Mouse (Mus musculus): Measurements from ENCODE around the gene Gnl3l. TPM values are rescaled to one million over a fixed set of nuclear protein-coding genes. Genes with fewer than 3 reads are reported as not detected.
A peak's percentile ranks its signal among the peaks of the same experiment; 100 is the strongest.

The Gnl3l gene
- polyA plus RNA-seq, 1 experiment from 2014 or later: 31.6 TPM

GRCm38 (mm10) chrX:151046321-151046720 is 29.2 kb upstream of the Gnl3l start:
- WGBS: 46% methylated on average over 11 of the region's 11 CpGs
- H3K27me3 ChIP-seq: no peaks in the 10 kb centered on the region
- no peaks in the 10 kb centered on the region for H3K36me3 ChIP-seq
- H3K4me1 ChIP-seq: peaks cover 19% of the 10 kb centered on the region; the same call in 1 of the 2 replicates
- H3K27ac ChIP-seq: peak overlapping the region; percentile 90
- H3K9me3 ChIP-seq: no peaks in the 10 kb centered on the region
- H3K9ac ChIP-seq: no peak overlapping the region
- ATAC-seq (ENCODE audit: insufficient number of reproducible peaks, insufficient read depth, low FRiP score, low TSS enrichment, low read depth): no peak
- H3K4me3 ChIP-seq: peak overlapping the region; percentile 65
- H3K4me2 ChIP-seq: peak overlapping the region; percentile 68

- Histone ChIP-seq H3K9ac (peak within 1 kb of the TSS; percentile 89), H3K9me3 (no peaks in the 10 kb centered on the region), H3K4me2 (peak within 1 kb of the TSS; percentile 68), H3K4me1 (peaks cover 19% of the 10 kb centered on the region; the same call in 1 of the 2 replicates), H3K4me3 (peak within 1 kb of the TSS; percentile 65), H3K27ac (peak within 1 kb of the TSS; percentile 90), H3K27me3 (no peaks in the 10 kb centered on the region), H3K36me3 (no peaks in the 10 kb centered on the region)
- WGBS: 92% methylated on average over 8 of the region's 8 CpGs
- no peak for ATAC-seq (ENCODE audit: insufficient number of reproducible peaks, insufficient read depth, low FRiP score, low TSS enrichment, low read depth)
Observed at GRCm38 (mm10) chrX:151045850-151046249, 28.7 kb upstream of the Gnl3l start, which contains the start of gene Fgd1. TSS of gene Fgd1 (plus strand) at chrX:151046150.

- no peaks in the 10 kb centered on the region for H3K9me3 ChIP-seq
- no peak overlapping the region for H3K27ac ChIP-seq
- H3K4me2 ChIP-seq: no peak overlapping the region
- WGBS: 46% methylated on average over 5 of the region's 5 CpGs
- ATAC-seq (ENCODE audit: insufficient number of reproducible peaks, insufficient read depth, low FRiP score, low TSS enrichment, low read depth): no peak
- no peaks in the 10 kb centered on the region for H3K4me1 ChIP-seq
- no peak overlapping the region for H3K9ac ChIP-seq
- no peaks in the 10 kb centered on the region for H3K36me3 ChIP-seq
- H3K27me3 ChIP-seq: no peaks in the 10 kb centered on the region
- H3K4me3 ChIP-seq: no peak overlapping the region
Observed at GRCm38 (mm10) chrX:151041223-151041622, 24.1 kb upstream of the Gnl3l start.

- Histone ChIP-seq H3K36me3 (no peaks in the 10 kb centered on the region), H3K9me3 (no peaks in the 10 kb centered on the region), H3K4me2 (no peak overlapping the region), H3K4me3 (no peak overlapping the region), H3K4me1 (no peaks in the 10 kb centered on the region), H3K27ac (no peak overlapping the region), H3K27me3 (peaks cover 11% of the 10 kb centered on the region; the same call in 1 of the 2 replicates), H3K9ac (no peak overlapping the region)
- ATAC-seq (ENCODE audit: insufficient number of reproducible peaks, insufficient read depth, low FRiP score, low TSS enrichment, low read depth): no peak
- 52% methylated on average over 3 of the region's 3 CpGs for WGBS
Observed at GRCm38 (mm10) chrX:151031400-151031799, 14.3 kb upstream of the Gnl3l start.

GRCm38 (mm10) chrX:151018798-151019197 is 1.7 kb upstream of the Gnl3l start:
- Histone ChIP-seq H3K4me2 (peak overlapping the region; percentile 61), H3K27ac (no peak overlapping the region), H3K9ac (no peak overlapping the region), H3K4me1 (0 out of 2 replicates have a peak, but pooled peaks cover 4% of the 10 kb centered on the region), H3K36me3 (0 out of 2 replicates have a peak, but pooled peaks cover 6% of the 10 kb centered on the region), H3K9me3 (no peaks in the 10 kb centered on the region), H3K4me3 (peak overlapping the region; percentile 48; the same call in 1 of the 2 replicates), H3K27me3 (no peaks in the 10 kb centered on the region; the same call in 1 of the 2 replicates)
- no peak for ATAC-seq (ENCODE audit: insufficient number of reproducible peaks, insufficient read depth, low FRiP score, low TSS enrichment, low read depth)
- WGBS: 75% methylated on average over 3 of the region's 3 CpGs

GRCm38 (mm10) chrX:151017897-151018296 is 775 bp upstream of the Gnl3l start:
- Histone ChIP-seq H3K4me3 (peak overlapping the region; percentile 48), H3K4me1 (0 out of 2 replicates have a peak, but pooled peaks cover 4% of the 10 kb centered on the region), H3K27me3 (no peaks in the 10 kb centered on the region; the same call in 1 of the 2 replicates), H3K4me2 (peak overlapping the region; percentile 61), H3K9ac (peak overlapping the region; percentile 61), H3K36me3 (0 out of 2 replicates have a peak, but pooled peaks cover 11% of the 10 kb centered on the region), H3K9me3 (no peaks in the 10 kb centered on the region), H3K27ac (peak overlapping the region; percentile 78)
- ATAC-seq (ENCODE audit: insufficient number of reproducible peaks, insufficient read depth, low FRiP score, low TSS enrichment, low read depth): no peak
- 10% methylated on average over 3 of the region's 3 CpGs for WGBS

- H3K36me3 ChIP-seq: peaks cover 51% of the 10 kb centered on the region
- WGBS: 77% methylated on average over 3 of the region's 3 CpGs
Observed at GRCm38 (mm10) chrX:150996775-150997174, 20.3 kb downstream of the Gnl3l start.

GRCm38 (mm10) chrX:150981621-150982020 is 35.5 kb downstream of the Gnl3l start:
- ATAC-seq (ENCODE audit: insufficient number of reproducible peaks, insufficient read depth, low FRiP score, low TSS enrichment, low read depth): no peak
- 55% methylated on average over 1 of the region's 1 CpGs for WGBS
- Histone ChIP-seq H3K4me2 (no peak overlapping the region), H3K9ac (no peak overlapping the region), H3K4me3 (no peak overlapping the region), H3K27ac (no peak overlapping the region), H3K9me3 (no peaks in the 10 kb centered on the region), H3K36me3 (peaks cover 25% of the 10 kb centered on the region), H3K27me3 (peaks cover 9% of the 10 kb centered on the region; the same call in 1 of the 2 replicates), H3K4me1 (no peaks in the 10 kb centered on the region)

More at GRCm38 (mm10) chrX:150996775-150997174, 20.3 kb downstream of the Gnl3l start:
- H3K9ac ChIP-seq: no peak overlapping the region
- no peaks in the 10 kb centered on the region for H3K4me1 ChIP-seq
- no peak overlapping the region for H3K27ac ChIP-seq
- no peak overlapping the region for H3K4me2 ChIP-seq
- H3K4me3 ChIP-seq: no peak overlapping the region
- peaks cover 4% of the 10 kb centered on the region; the same call in 1 of the 2 replicates for H3K27me3 ChIP-seq
- H3K9me3 ChIP-seq: no peaks in the 10 kb centered on the region
- ATAC-seq (ENCODE audit: insufficient number of reproducible peaks, insufficient read depth, low FRiP score, low TSS enrichment, low read depth): no peak

GRCm38 (mm10) chrX:150975424-150975823 is 41.7 kb downstream of the Gnl3l start:
- WGBS: 91% methylated on average over 5 of the region's 5 CpGs
- Histone ChIP-seq H3K9me3 (no peaks in the 10 kb centered on the region), H3K9ac (no peak overlapping the region), H3K27ac (no peak overlapping the region), H3K27me3 (peaks cover 12% of the 10 kb centered on the region; the same call in 1 of the 2 replicates), H3K4me3 (no peak overlapping the region), H3K4me2 (no peak overlapping the region), H3K4me1 (no peaks in the 10 kb centered on the region), H3K36me3 (no peaks in the 10 kb centered on the region)
- ATAC-seq (ENCODE audit: insufficient number of reproducible peaks, insufficient read depth, low FRiP score, low TSS enrichment, low read depth): no peak

- H3K27ac ChIP-seq: no peak overlapping the region
- H3K9ac ChIP-seq: no peak overlapping the region
- no peak overlapping the region for H3K4me3 ChIP-seq
- no peaks in the 10 kb centered on the region; the same call in 1 of the 2 replicates for H3K27me3 ChIP-seq
- H3K4me1 ChIP-seq: no peaks in the 10 kb centered on the region
- H3K36me3 ChIP-seq: no peaks in the 10 kb centered on the region
- no peak overlapping the region for H3K4me2 ChIP-seq
- H3K9me3 ChIP-seq: no peaks in the 10 kb centered on the region
- no peak for ATAC-seq (ENCODE audit: insufficient number of reproducible peaks, insufficient read depth, low FRiP score, low TSS enrichment, low read depth)
- WGBS: 34% methylated on average over 2 of the region's 2 CpGs
Observed at GRCm38 (mm10) chrX:150963027-150963426, 54.1 kb downstream of the Gnl3l start.

- Histone ChIP-seq H3K4me1 (no peaks in the 10 kb centered on the region), H3K9ac (no peak overlapping the region), H3K4me2 (no peak overlapping the region), H3K27ac (no peak overlapping the region), H3K36me3 (no peaks in the 10 kb centered on the region), H3K9me3 (no peaks in the 10 kb centered on the region), H3K4me3 (no peak overlapping the region), H3K27me3 (no peaks in the 10 kb centered on the region; the same call in 1 of the 2 replicates)
- WGBS: 59% methylated on average over 5 of the region's 5 CpGs
- no peak for ATAC-seq (ENCODE audit: insufficient number of reproducible peaks, insufficient read depth, low FRiP score, low TSS enrichment, low read depth)
Observed at GRCm38 (mm10) chrX:150960702-150961101, 56.4 kb downstream of the Gnl3l start.

GRCm38 (mm10) chrX:150956522-150957300 is 60.4 kb downstream of the Gnl3l start:
- no peaks in the 10 kb centered on the region for H3K36me3 ChIP-seq
- peak; percentile 96 for ATAC-seq (ENCODE audit: insufficient number of reproducible peaks, insufficient read depth, low FRiP score, low TSS enrichment, low read depth)
- peak overlapping the region; percentile 80 for H3K27ac ChIP-seq
- H3K27me3 ChIP-seq: no peaks in the 10 kb centered on the region; the same call in 1 of the 2 replicates
- peak overlapping the region; percentile 52 for H3K4me2 ChIP-seq
- WGBS: 25% methylated on average over 25 of the region's 25 CpGs
- no peaks in the 10 kb centered on the region for H3K9me3 ChIP-seq
- H3K4me3 ChIP-seq: peak overlapping the region; percentile 33
- no peaks in the 10 kb centered on the region for H3K4me1 ChIP-seq
- no peak overlapping the region for H3K9ac ChIP-seq

All from embryonic facial prominence, embryonic 13.5 days (tissue).